Mouse (Mus musculus) heart, postnatal 4 days (tissue): ENCODE measurements around the gene Gm16223. TPM values are rescaled to one million over a fixed set of nuclear protein-coding genes. Genes with fewer than 3 reads are reported as not detected.

Experiments
- DNase-seq: peaks from one replicate; pipeline ENCODE4 v3.0.0; 2021
- total RNA-seq, 2 experiments: library from RNA; stranded (reverse); gene quantifications; 2 replicates each; pipeline ENCODE4 v1.2.3; 2021

Gene Gm16223
- not detected for total RNA-seq

DNA sequence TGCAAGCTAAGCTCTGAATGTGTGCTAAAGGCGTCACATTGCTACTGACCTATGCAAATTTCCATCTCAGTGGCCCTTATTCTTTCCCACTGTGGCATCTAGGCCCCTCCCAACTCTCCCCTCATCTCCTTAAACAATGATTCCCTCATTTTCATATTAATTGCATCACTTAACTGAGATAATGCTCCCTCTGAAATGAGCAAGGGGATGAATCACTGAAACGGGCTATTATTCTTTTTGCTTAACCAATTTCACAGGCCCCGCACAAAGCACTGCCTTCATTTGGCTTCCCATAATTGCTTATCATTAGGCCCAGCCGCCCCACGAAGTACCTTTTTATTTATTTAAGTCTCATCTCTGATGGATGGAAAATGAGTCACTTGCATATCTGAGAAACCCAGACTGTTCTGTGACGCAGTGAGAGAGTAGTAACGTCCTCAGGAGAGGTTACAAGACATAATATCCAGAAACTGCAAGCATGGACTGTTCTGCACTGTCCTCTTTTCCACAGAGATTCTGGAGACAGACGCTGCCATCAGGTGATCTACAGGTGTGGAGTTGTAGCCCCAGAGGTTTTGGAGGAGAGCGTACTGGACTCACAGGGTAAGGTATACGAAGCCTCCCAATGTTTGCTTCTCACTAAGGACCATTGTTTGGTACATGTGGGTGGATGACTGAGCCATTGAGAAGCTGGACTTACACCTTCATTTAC, at the start of gene Gm16223:
Gene Gm16223 (plus strand): TSS at position 485 of the 712 bp plus-strand sequence.
- no peak for DNase-seq

DNA sequence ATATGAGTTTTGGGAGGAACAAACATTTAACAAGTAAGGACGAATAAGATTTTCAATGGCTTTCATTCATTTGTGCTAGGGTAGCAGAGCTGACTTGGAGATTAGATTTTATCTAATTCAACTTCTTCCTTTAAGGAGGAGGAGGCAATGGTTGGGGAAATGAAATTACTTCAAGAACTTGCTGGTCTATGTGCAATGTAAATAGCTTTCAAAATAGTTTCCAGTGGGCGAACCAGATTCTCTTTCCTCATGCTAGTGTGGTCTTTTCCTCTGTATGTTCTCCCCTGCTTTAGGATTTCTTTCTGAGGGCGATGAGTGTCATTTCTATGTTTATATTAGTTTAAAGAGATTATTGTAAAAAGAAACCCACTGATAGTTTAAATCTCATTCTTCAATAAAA, 45.7 kb upstream of the Gm16223 start:
- DNase-seq = no peak

DNA sequence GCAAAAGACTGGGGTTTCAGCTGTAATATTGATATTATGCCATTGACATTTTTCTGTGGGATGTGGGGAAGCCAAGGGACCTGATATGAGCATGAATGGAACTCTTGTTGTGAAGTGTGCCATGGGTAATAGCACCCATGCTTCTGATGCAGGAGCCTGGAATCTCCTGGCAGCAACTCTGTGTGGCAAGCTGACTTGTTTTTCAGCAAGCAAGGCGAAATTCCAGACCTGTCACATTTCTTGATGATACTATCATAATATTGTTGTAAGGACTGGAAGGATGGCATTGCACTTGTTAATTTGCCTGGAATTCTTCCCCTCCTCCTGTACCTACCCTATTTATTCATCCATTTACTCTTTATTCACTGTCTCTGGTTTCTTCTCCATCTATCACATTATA, 44.2 kb upstream of the Gm16223 start:
- no peak for DNase-seq

DNA sequence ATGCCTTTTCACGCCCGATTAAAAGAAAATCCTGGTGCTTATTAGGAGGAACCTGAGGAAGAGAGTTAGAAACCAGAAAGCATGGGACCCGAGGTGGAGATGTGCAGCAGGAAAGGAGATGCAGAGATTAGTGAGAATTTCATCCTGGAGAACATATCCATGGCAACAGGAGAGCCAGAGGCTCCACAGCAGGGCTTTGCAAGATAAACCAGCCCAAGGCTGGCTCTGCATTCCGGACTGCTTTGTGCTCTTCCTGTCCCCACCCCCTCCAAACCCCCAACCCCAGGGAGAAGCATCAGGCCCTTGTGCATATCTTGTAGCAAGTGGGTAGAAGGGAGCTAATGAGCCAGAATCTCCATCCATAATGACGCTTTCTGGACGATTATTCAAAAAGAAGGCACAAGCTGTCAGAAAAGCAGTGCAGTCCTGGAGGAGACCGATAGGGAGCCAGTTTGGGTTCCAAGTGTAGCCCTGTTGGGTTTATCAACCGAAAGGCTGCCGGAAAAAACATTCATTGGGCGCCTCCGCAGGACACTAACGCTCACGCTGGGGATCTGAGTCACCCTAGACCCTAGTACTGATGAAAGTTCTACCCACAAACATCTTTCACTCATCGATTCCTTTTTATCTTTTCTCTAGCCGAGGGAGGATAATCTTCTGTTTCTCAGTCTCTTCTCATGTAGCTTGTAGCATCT, 31.2 kb upstream of the Gm16223 start:
- no peak for DNase-seq

DNA sequence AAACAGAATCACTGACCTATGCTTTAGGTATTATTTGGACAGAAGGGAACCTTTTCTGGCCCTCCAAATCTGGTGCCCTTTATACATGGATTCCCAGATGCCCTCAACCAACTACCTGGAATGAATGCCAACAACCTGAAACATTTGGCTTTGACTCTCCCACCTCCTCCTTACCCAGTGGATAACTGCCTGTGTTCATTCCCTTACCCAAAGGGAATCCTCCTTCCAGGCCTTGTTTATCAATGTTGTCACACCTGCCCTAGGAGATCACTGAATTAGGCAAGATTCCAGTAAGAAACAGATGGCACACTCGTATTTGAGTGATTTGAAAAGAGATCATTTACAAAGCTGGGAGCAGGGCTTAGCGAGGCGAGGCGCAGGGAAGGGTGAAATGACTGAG, 13.1 kb upstream of the Gm16223 start:
- DNase-seq = no peak

DNA sequence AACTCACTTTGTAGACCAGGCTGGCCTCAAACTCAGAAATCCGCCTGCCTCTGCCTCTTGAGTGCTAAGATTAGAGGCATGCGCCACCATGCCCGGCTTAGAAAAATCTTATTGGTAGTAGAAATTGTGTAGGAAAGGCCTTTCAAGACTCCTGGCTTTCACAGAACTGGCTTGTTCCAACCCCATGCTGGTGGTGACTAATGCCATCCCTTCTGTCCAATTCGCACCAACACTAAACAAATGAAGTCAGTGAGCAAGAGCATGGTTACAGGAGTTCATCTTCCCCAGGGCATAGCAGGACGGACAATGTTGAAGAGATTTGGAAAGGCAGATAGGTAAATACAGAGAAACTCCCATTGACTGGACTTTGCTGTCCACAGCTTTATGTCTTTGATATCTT, 12.6 kb upstream of the Gm16223 start:
- no peak for DNase-seq

DNA sequence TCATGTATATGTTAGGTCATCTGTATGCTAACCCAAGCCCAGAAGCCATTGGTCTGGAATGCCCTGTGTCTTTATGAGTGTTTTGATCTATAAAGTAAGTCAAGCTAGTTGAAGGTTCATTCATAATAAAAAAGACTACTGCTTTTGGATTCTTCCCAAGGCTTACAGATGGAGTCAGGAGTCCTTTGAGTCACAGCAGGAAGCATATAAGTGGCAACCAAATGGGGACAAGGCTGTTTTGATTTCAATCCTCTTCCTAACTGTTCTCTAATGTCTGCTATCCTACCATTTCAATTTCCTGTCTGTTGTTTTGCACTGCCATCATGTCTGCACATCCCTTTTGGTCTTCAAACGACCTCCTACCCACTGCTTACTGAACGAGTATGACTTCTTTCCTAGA, 2.7 kb upstream of the Gm16223 start:
- no peak for DNase-seq

DNA sequence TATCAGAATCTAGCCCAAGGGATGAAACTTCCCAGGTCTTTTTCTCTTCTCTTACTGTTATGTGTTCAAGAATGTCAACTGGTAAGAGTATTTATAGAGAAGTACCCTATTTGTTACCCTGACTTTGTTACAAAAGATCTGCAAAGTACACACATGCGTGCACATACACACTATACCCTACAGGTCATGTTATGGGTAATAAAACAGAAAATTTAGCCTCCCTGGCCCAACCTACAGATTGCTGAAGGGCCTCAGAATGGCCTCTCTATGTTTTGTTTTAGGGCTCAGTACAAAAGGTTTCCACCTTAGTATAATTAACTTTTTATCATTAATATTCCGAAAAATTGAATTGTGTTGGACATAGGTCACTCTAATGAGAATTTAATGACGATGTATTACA, 685 bp upstream of the Gm16223 start:
- DNase-seq = no peak

DNA sequence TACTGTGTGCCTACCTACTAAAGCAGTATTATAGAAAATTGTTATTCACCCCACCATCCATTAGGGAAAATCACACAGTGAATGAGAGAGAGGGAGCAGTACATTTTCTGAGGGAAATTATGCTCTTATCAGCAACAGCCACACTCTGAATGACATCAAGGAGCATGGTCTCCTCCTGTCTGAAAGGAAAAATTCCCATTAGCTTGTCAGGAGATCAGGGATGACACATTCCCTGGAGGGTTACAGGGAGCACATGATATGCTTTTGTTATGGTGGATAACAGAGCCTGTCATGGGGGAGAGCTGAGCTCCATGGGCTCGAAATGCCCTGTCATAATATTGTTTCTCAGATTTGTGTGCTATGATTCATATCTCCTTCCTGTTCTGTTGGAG, 424 bp downstream of the Gm16223 start:
- DNase-seq = no peak

DNA sequence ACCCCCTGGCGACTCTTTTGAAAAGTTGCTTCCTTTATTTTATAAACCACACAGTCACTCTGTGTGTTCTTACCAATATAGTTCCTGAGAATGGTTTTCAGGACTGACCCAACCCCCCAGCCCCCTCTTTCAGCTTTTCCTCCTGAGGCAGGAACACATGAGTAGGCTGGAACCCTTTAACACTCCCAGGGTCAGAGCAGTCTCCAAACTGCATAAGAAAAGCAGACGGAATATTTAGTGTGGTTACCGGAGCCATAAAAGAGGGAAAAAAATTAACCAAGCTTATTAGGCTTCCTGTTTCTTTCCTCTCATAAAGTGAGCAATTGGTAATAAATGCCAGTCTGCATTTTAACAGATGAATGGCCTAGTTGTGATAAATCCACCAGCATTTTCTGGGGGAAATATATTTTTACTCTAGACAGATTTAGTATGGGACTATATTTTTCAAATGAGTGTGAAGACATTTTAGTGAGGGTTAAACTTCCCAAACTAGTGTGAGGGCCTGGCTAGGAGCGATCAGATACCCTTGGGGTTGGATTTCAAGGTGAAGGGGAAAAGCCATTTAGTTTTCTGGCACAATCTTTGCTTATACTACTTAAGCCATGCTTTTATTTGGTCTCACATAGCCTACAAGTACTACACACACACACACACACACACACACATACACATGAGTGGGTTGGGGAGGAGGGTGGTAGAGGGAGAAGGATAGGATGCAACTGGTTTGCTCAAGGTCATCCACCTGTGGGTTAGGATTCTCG, 49.0 kb downstream of the Gm16223 start:
- DNase-seq = no peak

DNA sequence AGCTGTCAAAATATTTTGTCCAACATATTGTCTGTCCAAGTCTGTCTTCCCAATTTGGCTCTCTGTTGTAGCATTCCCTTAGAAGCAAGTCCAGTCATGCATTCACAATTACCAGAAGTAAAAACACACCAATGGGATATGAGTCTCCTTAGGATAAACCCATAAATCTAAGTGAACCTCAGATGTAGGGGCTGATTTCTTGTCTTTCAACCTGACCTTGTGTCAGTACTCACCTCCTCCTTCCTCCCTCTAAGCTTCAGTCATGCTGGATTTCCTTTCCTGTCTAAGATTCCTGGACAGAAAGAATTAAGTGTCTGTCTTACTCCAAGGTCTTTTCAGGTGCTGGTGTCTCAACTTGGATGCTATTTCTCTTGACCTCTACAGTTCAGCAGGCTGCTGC, 57.8 kb downstream of the Gm16223 start:
- DNase-seq = no peak

DNA sequence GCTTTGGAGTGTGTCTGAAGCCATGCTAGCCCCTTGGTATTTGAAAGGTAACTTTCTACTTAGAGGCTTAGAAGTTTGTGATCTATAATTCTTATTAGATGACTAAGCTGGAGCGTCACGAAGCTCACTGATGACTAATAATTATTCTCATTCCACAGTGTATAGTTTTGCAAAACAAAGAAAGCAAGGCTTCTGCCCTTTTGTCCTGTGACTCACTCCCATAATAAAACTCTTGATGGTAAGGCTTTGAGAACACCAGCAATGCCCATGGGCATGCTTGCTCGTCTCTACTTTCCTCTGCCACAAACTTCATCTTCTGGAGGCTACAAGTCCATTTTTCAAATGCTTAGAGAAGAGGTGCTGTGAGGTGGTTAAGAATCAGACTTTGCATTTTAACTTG, 87.9 kb downstream of the Gm16223 start:
- DNase-seq = no peak

DNA sequence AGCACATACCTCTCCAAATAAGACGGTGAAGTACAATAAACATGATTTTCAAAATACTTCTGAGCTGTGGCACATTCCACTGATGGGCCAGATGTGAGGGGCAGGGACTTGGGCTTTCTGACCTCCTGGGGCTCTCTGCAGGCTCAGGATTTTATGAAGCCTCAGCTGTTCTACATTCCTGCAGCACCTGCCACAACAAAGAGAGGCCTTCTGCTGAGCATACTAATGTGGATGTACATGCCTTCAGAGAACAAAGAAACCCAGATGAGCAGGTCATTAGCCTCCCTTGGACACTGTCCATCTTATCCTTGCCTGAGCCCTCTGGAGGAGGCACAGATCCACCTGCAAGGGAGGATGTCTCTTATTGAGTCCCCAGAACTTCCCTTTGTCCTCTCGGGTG, 97.0 kb downstream of the Gm16223 start:
- DNase-seq = no peak

DNA sequence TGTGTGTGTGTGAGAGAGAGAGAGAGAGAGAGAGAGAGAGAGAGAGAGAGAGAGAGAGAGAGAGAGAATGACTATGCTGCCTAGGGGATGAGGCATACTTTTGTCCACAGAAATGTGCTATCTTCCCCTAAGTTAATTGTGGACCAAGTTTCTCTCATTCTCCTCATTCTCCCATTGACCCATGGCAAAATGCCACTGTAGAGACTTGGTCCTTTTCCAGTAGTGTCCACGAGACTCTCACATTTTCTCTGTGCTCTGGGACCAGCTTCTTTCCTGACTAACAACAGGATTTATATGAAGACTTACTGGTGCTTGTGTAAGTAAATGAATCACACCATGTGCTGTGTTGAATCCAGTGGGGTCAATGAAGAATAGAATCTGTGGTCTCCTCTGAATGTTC, 98.6 kb downstream of the Gm16223 start:
- DNase-seq = no peak

DNA sequence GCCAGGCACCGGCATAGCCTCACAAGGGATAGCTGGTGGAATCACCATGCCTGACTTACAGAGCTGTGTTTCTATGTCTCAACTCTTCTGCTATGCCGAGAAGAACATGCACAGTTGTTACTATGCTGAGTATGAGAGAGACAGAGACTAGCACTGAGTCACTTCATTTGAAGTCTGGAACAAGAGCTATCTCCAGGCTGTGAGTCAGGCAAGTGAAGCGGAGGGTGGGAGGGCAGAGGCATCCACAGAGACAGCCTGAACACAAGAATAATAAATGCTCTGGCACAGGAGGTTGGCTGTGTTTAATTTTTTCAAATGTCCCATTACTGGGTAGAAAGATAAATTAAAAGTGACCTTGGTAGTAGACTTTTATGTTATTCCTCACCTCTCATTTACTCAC, 100.3 kb downstream of the Gm16223 start:
- DNase-seq = no peak

DNA sequence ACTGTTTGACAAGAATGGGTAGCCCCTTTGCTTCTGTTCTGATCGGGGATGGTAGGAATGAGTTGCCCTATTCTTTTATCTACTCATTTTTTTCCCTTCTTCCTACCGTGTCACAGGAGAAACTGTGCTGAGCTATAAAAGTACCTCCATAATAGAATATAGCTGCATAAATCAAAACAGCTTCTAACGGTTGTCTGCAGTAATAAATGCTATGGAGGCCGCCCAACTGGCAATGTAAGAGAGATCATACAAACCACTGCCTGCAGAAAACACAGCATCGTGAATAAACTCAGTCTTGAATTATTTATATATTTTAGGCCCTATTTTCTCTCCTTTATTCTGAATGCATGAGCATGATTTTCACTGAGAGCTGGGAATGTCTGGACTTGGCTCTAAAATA, 101.0 kb downstream of the Gm16223 start:
- no peak for DNase-seq

DNA sequence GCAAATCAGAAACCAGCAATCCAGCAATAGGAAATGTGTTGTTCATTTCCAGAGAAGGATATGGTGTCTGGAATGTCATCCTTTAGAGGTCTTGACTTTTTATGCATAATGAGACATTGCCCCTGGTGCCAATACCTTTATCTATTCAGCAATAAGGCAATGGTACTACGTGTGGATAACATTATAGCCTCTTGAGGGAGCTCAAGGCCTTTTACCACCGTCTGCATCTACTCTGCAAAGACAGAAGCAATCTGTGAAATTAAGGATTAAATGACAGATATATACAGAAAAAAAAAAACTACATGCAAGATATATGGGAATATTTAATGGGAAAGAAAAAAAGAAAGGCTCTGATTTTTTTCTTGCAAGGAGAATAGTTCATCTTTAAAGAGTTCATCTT, 106.3 kb downstream of the Gm16223 start:
- no peak for DNase-seq

DNA sequence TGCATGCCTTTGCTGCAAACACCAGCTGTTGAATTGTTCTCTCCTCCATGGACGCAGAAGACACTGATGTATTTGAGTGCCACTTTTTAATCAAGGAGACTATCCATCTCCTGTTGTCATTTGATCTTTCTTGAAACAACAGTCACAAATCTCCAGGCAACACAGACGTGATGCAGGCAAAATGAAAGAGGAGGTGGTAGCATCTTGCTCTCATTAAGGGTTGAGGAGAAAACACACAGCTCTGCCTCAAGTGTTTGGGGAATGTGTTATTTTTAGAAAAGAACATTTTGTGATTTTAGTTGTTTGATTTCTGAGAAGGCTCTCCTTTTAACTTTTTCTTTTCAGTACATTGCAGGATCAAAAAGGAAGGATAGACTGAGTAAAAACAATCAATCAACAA, 107.7 kb downstream of the Gm16223 start:
- no peak for DNase-seq

DNA sequence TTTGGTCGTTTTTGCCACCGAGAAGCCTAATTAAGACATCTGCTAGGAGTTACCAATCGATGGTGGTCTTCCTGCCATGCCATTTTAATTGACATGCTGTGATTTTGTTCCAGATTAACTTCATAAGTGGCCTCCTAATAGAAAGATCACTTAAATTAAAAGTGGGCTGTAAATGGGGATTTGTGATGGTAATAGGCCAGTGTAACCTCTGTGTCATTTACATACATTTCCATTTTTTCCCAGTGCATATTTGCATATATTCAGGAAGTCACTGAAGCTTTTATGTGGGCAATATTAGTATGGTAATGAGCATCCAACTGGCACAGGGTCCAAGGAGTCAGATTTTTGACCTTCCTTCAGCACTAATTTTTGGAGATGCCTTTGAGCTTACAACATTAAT, 130.7 kb downstream of the Gm16223 start:
- no peak for DNase-seq

DNA sequence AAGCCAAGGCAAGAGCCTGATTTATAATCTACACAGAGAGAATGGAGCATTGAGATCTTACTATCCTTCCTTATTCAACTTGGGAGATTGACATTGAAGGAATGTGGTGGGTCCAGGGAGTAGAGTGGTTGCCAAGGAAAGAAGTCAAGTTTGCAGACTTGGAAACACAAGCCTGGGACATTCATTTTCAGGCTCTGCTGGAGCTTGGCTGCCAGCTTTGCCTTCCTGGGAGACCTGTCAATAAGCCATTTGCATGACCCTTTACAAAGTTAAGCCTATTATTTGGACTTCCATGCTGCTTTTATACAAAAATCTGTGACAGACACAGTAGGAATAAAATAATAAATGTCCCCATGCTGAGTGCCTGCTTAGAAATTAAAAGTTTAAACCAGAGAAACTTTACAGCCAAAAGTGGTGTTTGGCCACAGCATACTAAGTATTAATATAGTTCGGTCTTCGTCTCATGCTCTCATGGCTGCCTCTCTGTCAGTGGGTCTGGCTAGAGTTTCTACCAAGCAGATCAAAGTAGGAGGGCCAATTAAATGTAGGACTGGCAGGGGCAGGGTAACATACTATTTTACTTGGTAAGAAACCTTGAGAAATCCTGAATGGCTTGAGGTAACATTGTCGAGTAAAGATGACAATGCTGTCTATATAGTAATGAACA, 139.8 kb downstream of the Gm16223 start:
- DNase-seq = no peak

DNA sequence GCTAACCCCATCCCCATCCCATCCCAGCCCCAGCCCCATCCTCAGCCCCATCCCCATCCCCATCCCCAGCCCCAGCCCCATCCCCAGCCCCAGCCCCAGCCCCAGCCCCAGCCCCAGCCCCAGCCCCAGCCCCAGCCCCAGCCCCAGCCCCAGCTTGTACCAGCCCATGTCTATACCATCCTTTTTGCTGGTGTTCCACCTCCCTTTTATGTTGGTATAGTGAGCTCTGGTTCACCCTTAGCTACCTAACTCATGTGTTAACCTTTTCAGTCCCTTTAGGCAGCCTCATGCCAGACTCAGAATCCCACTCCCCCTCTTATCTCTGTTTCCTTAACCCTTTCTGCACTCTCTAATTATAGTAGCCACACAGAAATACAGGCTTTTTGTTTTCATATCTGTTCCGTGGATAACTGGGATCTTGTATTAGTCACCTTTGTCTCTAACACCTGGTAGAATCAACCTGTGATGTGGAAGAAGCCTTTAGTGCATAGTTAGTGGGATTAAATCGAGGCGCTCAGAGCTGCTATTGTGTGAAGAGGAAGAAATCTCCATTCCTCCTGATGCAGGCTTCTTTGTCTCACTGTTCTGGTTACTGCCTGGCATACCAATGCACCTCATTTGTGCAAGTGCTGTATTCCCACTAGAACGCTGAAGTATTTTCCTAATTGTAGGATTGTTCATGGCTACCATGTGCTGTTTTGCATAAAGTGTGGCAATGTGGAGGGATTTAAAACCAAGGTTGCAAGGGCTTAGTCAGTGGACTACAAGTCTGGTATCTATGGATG, 144.0 kb downstream of the Gm16223 start:
- DNase-seq = no peak

DNA sequence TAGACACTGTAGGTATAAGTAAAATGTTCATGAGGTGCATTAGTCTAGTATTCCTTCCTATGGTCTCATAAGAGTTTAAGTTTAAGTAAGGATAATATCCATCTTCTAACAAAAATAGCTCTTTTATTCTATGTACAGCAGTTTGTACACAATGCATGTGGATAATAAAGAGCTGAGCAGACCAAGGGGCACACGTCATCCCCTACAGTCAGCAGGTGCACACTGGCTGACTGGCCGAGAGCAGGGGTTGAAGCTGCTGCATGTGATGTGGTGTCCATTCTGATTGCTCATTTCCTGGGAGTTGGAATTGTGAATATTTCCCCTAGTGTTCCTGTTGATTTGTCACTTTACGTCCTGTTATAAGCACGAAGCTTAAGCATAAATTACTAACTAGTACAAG, 144.6 kb downstream of the Gm16223 start:
- no peak for DNase-seq
